Mouse (Mus musculus) MEL (cell line): Measurements from ENCODE around the gene Uspl1.

Source experiments
- BHLHE40 ChIP-seq: IDR thresholded peaks from 2 replicates; pipeline ENCODE4 v1.6.1; 2012; ENCODE audit warnings: low read depth, mild to moderate bottlenecking, inconsistent platforms, low read length, improper control_type of control experiment, borderline replicate concordance
- CTCF ChIP-seq, 3 experiments: IDR thresholded peaks in 2 of 3; conservative IDR thresholded peaks in 1 of 3; 2 replicates each; pipeline ENCODE4 v1.5.1; 2011 to 2012; ENCODE audit warnings: low read length in 3 of 3, low read depth in 2 of 3, mild to moderate bottlenecking in 2 of 3, improper control_type of control experiment in 1 of 3, inconsistent platforms in 1 of 3, mixed read lengths in 1 of 3, moderate library complexity in 1 of 3; ENCODE audit not compliant: control insufficient read depth in 1 of 3, insufficient read depth in 1 of 3, poor library complexity in 1 of 3, severe bottlenecking in 1 of 3
- SMC3 ChIP-seq: IDR thresholded peaks from 2 replicates; pipeline ENCODE4 v1.6.1; 2011; ENCODE audit warnings: low read depth, low read length, improper control_type of control experiment
- TAL1 ChIP-seq: IDR thresholded peaks from 2 replicates; pipeline ENCODE4 v1.6.1; 2012; ENCODE audit warnings: mild to moderate bottlenecking, inconsistent platforms, low read length, moderate library complexity, mixed read lengths

- TF ChIP-seq CTCF (IDR thresholded peaks at IDR 0.05 in 2 of 3, conservative IDR thresholded peaks at IDR 0.05 in 1 of 3; ENCODE audit: control insufficient read depth in 1 of 3, insufficient read depth in 1 of 3, low read depth in 2 of 3, low read length in 3 of 3, poor library complexity in 1 of 3, severe bottlenecking in 1 of 3) (no peak), SMC3 (no peak), BHLHE40 (no peak), TAL1 (no peak)
These were observed 33.3 kb upstream of the Uspl1 start for GRCm38 (mm10) chr5:149150882-149151281.
